Mouse (Mus musculus): ENCODE measurements around the gene Erbb2. TPM values are rescaled to one million over a fixed set of nuclear protein-coding genes. Genes with fewer than 3 reads are reported as not detected.

The Erbb2 gene
- polyA plus RNA-seq, 1 experiment from 2014 or later, result 34.1 TPM

- peak overlapping the region; percentile 19; the same call in 1 of the 2 replicates for H3K27ac ChIP-seq (ENCODE audit: low read length)
- no peak overlapping the region for H3K4me2 ChIP-seq (ENCODE audit: low read depth, low read length)
- H3K9me3 ChIP-seq (replicated peaks; ENCODE audit: control insufficient read depth, low read length), result no peaks in the 10 kb centered on the region
- H3K36me3 ChIP-seq (ENCODE audit: control insufficient read depth, insufficient read depth), result peaks cover 23% of the 10 kb centered on the region
- no peak overlapping the region for H3K9ac ChIP-seq (ENCODE audit: low read length)
- WGBS, result 74% methylated on average over 10 of the region's 10 CpGs
- H3K27me3 ChIP-seq (ENCODE audit: control insufficient read depth, insufficient read depth, low read length), result no peaks in the 10 kb centered on the region
- no peak overlapping the region for H3K4me3 ChIP-seq (ENCODE audit: low read length)
- no peak for ATAC-seq (replicated peaks; ENCODE audit: extremely low read depth, insufficient read depth, low FRiP score)
- H3K4me1 ChIP-seq (ENCODE audit: control insufficient read depth, insufficient read depth, low read length), result peaks cover 47% of the 10 kb centered on the region
Measured at GRCm38 (mm10) chr11:98418939-98419547, 6.8 kb downstream of the Erbb2 start.

GRCm38 (mm10) chr11:98426592-98426991 is 14.3 kb downstream of the Erbb2 start:
- H3K27me3 ChIP-seq (ENCODE audit: control insufficient read depth, insufficient read depth, low read length), result no peaks in the 10 kb centered on the region
- no peaks in the 10 kb centered on the region for H3K9me3 ChIP-seq (replicated peaks; ENCODE audit: control insufficient read depth, low read length)
- H3K36me3 ChIP-seq (ENCODE audit: control insufficient read depth, insufficient read depth), result peaks cover 71% of the 10 kb centered on the region
- no peak overlapping the region for H3K9ac ChIP-seq (ENCODE audit: low read length)
- 90% methylated on average over 7 of the region's 7 CpGs for WGBS
- ATAC-seq (replicated peaks; ENCODE audit: extremely low read depth, insufficient read depth, low FRiP score), result no peak
- no peak overlapping the region for H3K4me2 ChIP-seq (ENCODE audit: low read depth, low read length)
- no peaks in the 10 kb centered on the region for H3K4me1 ChIP-seq (ENCODE audit: control insufficient read depth, insufficient read depth, low read length)
- no peak overlapping the region for H3K4me3 ChIP-seq (ENCODE audit: low read length)
- no peak overlapping the region for H3K27ac ChIP-seq (ENCODE audit: low read length)

GRCm38 (mm10) chr11:98428436-98428835 is 16.2 kb downstream of the Erbb2 start:
- Histone ChIP-seq H3K4me1 (ENCODE audit: control insufficient read depth, insufficient read depth, low read length) (no peaks in the 10 kb centered on the region), H3K4me3 (ENCODE audit: low read length) (no peak overlapping the region), H3K9me3 (replicated peaks; ENCODE audit: control insufficient read depth, low read length) (no peaks in the 10 kb centered on the region), H3K27me3 (ENCODE audit: control insufficient read depth, insufficient read depth, low read length) (no peaks in the 10 kb centered on the region), H3K36me3 (ENCODE audit: control insufficient read depth, insufficient read depth) (peaks cover 64% of the 10 kb centered on the region), H3K27ac (ENCODE audit: low read length) (no peak overlapping the region), H3K4me2 (ENCODE audit: low read depth, low read length) (no peak overlapping the region), H3K9ac (ENCODE audit: low read length) (no peak overlapping the region)
- no peak for ATAC-seq (replicated peaks; ENCODE audit: extremely low read depth, insufficient read depth, low FRiP score)
- WGBS, result 82% methylated on average over 5 of the region's 5 CpGs

- WGBS, result 75% methylated on average over 9 of the region's 9 CpGs
- Histone ChIP-seq H3K36me3 (ENCODE audit: control insufficient read depth, insufficient read depth) (peaks cover 54% of the 10 kb centered on the region), H3K27me3 (ENCODE audit: control insufficient read depth, insufficient read depth, low read length) (no peaks in the 10 kb centered on the region), H3K9ac (ENCODE audit: low read length) (no peak overlapping the region), H3K4me2 (ENCODE audit: low read depth, low read length) (no peak overlapping the region), H3K4me3 (ENCODE audit: low read length) (no peak overlapping the region), H3K27ac (ENCODE audit: low read length) (no peak overlapping the region), H3K4me1 (ENCODE audit: control insufficient read depth, insufficient read depth, low read length) (no peaks in the 10 kb centered on the region), H3K9me3 (replicated peaks; ENCODE audit: control insufficient read depth, low read length) (no peaks in the 10 kb centered on the region)
- no peak for ATAC-seq (replicated peaks; ENCODE audit: extremely low read depth, insufficient read depth, low FRiP score)
Measured at GRCm38 (mm10) chr11:98431743-98432502, 19.7 kb downstream of the Erbb2 start.

GRCm38 (mm10) chr11:98435723-98436122 is 23.5 kb downstream of the Erbb2 start:
- Histone ChIP-seq H3K4me1 (ENCODE audit: control insufficient read depth, insufficient read depth, low read length) (peaks cover 3% of the 10 kb centered on the region; the same call in 1 of the 2 replicates), H3K27me3 (ENCODE audit: control insufficient read depth, insufficient read depth, low read length) (no peaks in the 10 kb centered on the region), H3K27ac (ENCODE audit: low read length) (no peak overlapping the region), H3K9ac (ENCODE audit: low read length) (no peak overlapping the region), H3K4me2 (ENCODE audit: low read depth, low read length) (no peak overlapping the region), H3K36me3 (ENCODE audit: control insufficient read depth, insufficient read depth) (peaks cover 25% of the 10 kb centered on the region), H3K9me3 (replicated peaks; ENCODE audit: control insufficient read depth, low read length) (no peaks in the 10 kb centered on the region), H3K4me3 (ENCODE audit: low read length) (no peak overlapping the region)
- WGBS, result 83% methylated on average over 9 of the region's 9 CpGs
- no peak for ATAC-seq (replicated peaks; ENCODE audit: extremely low read depth, insufficient read depth, low FRiP score)

GRCm38 (mm10) chr11:98437441-98437840 is 25.2 kb downstream of the Erbb2 start:
- no peak overlapping the region for H3K4me3 ChIP-seq (ENCODE audit: low read length)

GRCm38 (mm10) chr11:98438331-98439158 is 26.3 kb downstream of the Erbb2 start, which contains the start of gene Mien1:
TSS of gene Mien1 (minus strand) at chr11:98438991.
- H3K9me3 ChIP-seq (replicated peaks; ENCODE audit: control insufficient read depth, low read length), result no peaks in the 10 kb centered on the region
- H3K27me3 ChIP-seq (ENCODE audit: control insufficient read depth, insufficient read depth, low read length), result no peaks in the 10 kb centered on the region
- WGBS, result 2% methylated on average over 43 of the region's 43 CpGs
- H3K36me3 ChIP-seq (ENCODE audit: control insufficient read depth, insufficient read depth), result peaks cover 10% of the 10 kb centered on the region
- peak within 1 kb of the TSS; percentile 69 for H3K4me3 ChIP-seq (ENCODE audit: low read length)
- peaks cover 3% of the 10 kb centered on the region; the same call in 1 of the 2 replicates for H3K4me1 ChIP-seq (ENCODE audit: control insufficient read depth, insufficient read depth, low read length)
- H3K4me2 ChIP-seq (ENCODE audit: low read depth, low read length), result peak within 1 kb of the TSS; percentile 88
- peak within 1 kb of the TSS; percentile 71 for H3K9ac ChIP-seq (ENCODE audit: low read length)
- peak within 1 kb of the TSS; percentile 54 for H3K27ac ChIP-seq (ENCODE audit: low read length)
- ATAC-seq (replicated peaks; ENCODE audit: extremely low read depth, insufficient read depth, low FRiP score), result peak; percentile 90

More at GRCm38 (mm10) chr11:98437441-98437840, 25.2 kb downstream of the Erbb2 start:
- no peak overlapping the region for H3K4me2 ChIP-seq (ENCODE audit: low read depth, low read length)
- H3K27me3 ChIP-seq (ENCODE audit: control insufficient read depth, insufficient read depth, low read length), result no peaks in the 10 kb centered on the region
- H3K9ac ChIP-seq (ENCODE audit: low read length), result no peak overlapping the region
- H3K27ac ChIP-seq (ENCODE audit: low read length), result no peak overlapping the region
- 81% methylated on average over 6 of the region's 6 CpGs for WGBS
- H3K4me1 ChIP-seq (ENCODE audit: control insufficient read depth, insufficient read depth, low read length), result peaks cover 3% of the 10 kb centered on the region; the same call in 1 of the 2 replicates
- no peaks in the 10 kb centered on the region for H3K9me3 ChIP-seq (replicated peaks; ENCODE audit: control insufficient read depth, low read length)
- H3K36me3 ChIP-seq (ENCODE audit: control insufficient read depth, insufficient read depth), result peaks cover 17% of the 10 kb centered on the region
- ATAC-seq (replicated peaks; ENCODE audit: extremely low read depth, insufficient read depth, low FRiP score), result no peak

GRCm38 (mm10) chr11:98443688-98444087 is 31.4 kb downstream of the Erbb2 start:
- Histone ChIP-seq H3K27me3 (ENCODE audit: control insufficient read depth, insufficient read depth, low read length) (peaks cover 5% of the 10 kb centered on the region), H3K4me2 (ENCODE audit: low read depth, low read length) (no peak overlapping the region), H3K9me3 (replicated peaks; ENCODE audit: control insufficient read depth, low read length) (no peaks in the 10 kb centered on the region), H3K36me3 (ENCODE audit: control insufficient read depth, insufficient read depth) (no peaks in the 10 kb centered on the region), H3K4me1 (ENCODE audit: control insufficient read depth, insufficient read depth, low read length) (peaks cover 14% of the 10 kb centered on the region), H3K27ac (ENCODE audit: low read length) (no peak overlapping the region), H3K9ac (ENCODE audit: low read length) (no peak overlapping the region), H3K4me3 (ENCODE audit: low read length) (no peak overlapping the region)
- 91% methylated on average over 1 of the region's 1 CpGs for WGBS
- ATAC-seq (replicated peaks; ENCODE audit: extremely low read depth, insufficient read depth, low FRiP score), result no peak
